Mouse (Mus musculus): ENCODE results near the gene B4gat1.

DNA sequence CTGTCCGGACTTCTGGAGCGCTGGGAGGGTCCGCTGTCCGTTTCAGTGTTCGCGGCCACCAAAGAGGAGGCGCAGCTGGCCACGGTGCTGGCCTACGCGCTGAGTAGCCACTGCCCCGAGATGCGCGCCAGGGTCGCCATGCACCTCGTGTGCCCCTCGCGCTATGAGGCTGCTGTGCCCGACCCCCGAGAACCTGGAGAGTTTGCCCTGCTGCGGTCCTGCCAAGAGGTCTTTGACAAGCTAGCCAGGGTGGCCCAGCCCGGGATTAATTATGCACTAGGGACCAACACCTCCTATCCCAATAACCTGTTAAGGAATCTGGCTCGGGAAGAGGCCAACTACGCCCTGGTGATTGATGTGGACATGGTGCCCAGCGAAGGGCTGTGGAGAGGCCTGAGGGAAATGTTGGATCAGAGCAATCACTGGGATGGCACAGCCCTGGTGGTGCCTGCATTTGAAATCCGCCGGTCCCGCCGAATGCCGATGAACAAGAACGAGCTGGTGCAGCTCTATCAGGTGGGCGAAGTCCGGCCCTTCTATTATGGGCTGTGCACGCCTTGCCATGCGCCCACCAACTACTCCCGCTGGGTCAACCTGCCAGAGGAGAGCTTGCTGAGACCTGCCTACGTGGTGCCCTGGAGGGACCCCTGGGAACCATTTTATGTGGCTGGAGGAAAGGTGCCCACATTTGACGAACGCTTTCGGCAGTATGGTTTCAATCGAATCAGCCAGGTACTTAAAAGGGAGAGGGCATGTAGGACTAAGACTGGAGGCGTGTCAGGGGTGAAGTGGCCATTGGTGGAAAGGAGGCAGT, 882 bp downstream of the B4gat1 start:
- no peak for TF ChIP-seq CTCF (IDR thresholded peaks at IDR 0.05; ENCODE audit: control insufficient read depth, insufficient read depth, low read length)
- TF ChIP-seq POLR2A (IDR thresholded peaks at IDR 0.05; ENCODE audit: borderline replicate concordance, control insufficient read depth, low read depth, low read length) = no peak
